Mouse (Mus musculus): ENCODE measurements at regions not wholly inside any gene's neighbourhood (a gene's known extent, or its start where the extent isn't known, plus 50 kb on each side); places are given as distances from the start of the nearest gene placed in this dataset.
"Not testable (repeated sequence)": the region's sequence is repeated elsewhere in the genome, so short reads cannot be mapped to it uniquely, and the experiment has no call there.

DNA sequence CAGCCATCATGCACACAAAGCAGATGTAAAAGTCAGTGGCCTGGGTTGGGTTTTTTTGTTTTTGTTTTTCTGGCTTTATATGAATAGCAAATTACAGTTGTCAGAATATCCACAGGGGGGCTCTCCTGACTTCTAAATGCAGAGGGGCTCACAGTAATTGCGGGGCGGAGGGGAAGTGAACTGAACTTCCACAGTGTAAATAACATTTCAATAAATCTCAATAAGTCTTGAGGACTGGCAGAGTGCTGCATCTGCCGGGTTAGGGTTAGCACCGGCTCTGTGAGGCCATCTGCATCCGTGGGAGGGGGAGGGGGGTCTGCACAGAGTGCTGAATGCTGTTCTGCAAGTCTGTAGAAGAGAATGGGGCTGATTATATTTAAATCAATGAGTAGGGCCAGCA lies 50.3 kb upstream of the Arl4c start:
- peak; percentile 43 to 49 for DNase-seq

GRCm38 (mm10) chr1:88756658-88757057 lies 54.6 kb upstream of the Arl4c start:
- peak; percentile 59 to 60 for DNase-seq

DNA sequence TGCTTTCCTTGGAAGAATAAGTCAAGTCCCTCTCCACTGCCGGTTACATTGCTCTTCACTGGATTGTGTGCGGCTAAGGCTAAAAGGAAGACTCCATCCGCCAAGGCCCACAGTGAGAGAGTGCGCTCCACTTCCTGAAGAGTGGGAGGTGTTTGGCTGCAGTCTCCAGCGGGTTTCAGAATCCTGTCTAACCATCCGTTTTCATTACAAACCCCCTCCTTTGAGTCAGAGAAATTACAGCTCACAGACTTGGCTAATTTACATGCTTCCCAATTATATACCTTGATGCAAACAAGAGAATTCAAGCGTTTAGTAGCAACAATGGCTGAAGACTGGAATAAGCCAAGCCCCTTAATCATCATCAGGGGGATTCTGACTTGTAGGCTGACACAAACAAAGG lies 55.1 kb upstream of the Arl4c start:
- DNase-seq: peak in 1 of 2 experiments; percentile 32

- peak; percentile 29 to 52 for DNase-seq
These were observed 55.7 kb upstream of the Arl4c start for GRCm38 (mm10) chr1:88757746-88758145.

DNA sequence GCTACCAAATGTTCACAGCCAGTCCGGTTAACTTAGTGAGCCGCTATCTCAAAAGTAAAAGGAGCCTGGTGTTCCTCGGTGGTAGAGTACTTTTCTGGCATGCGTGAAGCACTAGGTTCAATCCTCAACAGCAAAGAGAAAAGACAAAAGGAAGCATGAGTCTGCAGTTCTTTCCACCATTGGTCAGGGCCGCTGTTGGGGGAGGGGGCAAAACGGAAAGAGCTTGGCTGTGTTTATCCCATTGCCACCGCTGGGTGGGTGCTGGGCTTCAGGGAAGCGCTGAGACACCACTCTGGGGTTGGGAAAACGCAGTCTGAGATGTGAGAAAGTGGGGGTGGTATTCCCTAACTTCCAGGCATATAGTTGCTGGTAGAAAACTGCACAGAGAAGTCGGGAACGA lies 58.6 kb upstream of the Arl4c start:
- DNase-seq: no peak

GRCm38 (mm10) chr1:88761121-88761520 lies 59.1 kb upstream of the Arl4c start:
- DNase-seq: no peak

GRCm38 (mm10) chr1:88763725-88764364 lies 61.8 kb upstream of the Arl4c start:
- peak; percentile 18 to 47 for DNase-seq

DNA sequence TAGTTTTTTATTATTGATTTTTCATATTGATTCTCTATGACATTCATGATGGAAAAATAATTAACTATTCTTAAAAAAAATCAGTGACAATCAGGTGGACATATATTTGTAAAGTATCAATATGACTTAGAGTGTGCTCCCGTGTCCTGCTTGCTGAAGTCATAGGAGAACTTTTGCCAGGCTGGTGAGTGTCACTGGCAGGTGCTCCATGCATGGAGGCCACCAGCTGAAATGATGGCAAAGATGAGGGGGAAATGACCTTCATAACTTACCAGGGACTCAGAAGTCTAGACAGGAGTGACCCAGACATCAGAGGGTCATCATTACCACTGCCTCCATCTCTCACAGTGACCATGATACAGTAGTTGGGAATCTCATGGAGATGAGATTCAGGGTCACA lies 62.5 kb upstream of the Arl4c start:
- DNase-seq: no peak

DNA sequence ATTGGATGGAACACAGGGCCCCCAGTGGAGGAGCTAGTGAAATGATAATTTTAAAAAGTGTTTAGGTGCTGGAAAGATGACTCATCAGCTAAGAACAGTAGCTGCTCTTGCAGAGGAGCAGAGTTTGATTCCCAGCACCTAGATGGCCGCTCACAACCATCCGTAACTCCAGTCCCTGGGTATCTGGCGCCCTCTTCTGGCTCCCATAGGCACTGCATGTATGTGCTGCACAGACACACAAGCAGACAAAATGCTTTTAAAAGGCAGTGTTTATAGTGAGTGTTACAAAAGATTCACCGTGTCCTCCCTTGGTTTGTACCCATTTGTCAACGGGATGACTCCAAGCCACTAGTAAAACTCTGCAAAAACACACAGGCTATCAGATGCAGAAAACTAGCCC lies 75.0 kb upstream of the Arl4c start:
- no peak for DNase-seq

DNA sequence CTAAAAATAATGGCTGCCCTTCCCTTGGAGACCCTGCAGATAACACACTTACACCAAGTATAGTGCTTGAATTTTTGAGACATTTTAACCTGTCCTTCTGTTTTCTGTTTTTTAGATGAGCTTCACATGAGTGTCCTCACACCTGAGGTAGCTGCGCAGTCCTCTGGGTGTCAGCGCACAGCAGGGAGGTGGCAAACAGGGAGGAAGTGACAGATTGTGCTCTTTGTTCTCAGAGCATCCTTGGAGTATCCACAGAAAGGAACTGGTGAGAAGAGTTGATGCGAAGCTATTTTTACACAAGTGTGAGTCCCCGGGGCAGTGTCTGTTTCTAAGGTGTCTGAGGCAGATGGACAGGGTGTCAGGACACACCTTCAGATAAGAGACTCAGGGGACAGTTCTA lies 78.2 kb upstream of the Arl4c start:
- no peak for DNase-seq

- peak in 1 of 2 experiments; percentile 11 for DNase-seq
These were observed 81.1 kb upstream of the Arl4c start for GRCm38 (mm10) chr1:88783083-88783482.

GRCm38 (mm10) chr1:88784866-88785620 lies 83.0 kb upstream of the Arl4c start:
- DNase-seq: no peak

- no peak for DNase-seq
These were observed 84.0 kb upstream of the Arl4c start for GRCm38 (mm10) chr1:88786066-88786465.

GRCm38 (mm10) chr1:88790674-88791073 lies 88.7 kb upstream of the Arl4c start:
- DNase-seq: no peak

GRCm38 (mm10) chr1:88794926-88795325 lies 92.9 kb upstream of the Arl4c start:
- DNase-seq: no peak

DNA sequence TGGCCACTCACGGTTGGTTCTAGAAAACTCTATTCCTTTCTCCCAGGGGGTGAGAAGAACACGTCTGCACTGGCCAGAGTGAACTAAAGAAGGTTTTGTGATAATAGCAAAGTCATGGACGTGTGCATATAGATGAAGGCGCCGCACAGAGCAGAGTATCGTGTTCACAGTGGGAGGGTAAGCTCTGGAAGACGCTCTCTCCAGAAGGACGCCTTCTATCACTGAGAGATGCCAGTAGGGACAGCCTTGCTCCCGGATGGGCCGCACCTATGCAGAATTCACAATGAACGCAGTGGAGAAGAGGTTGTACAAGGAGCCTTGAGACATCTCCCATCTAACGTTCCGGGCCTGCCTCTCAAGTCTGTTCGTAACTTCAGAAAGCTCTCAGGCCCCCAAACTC lies 96.5 kb upstream of the Arl4c start:
- DNase-seq: no peak

GRCm38 (mm10) chr1:88798874-88799273 lies 96.9 kb upstream of the Arl4c start:
- DNase-seq: no peak

- DNase-seq: no peak
These were observed 97.3 kb upstream of the Arl4c start for GRCm38 (mm10) chr1:88799343-88799742.

GRCm38 (mm10) chr1:88799789-88800188 lies 97.8 kb upstream of the Arl4c start:
- no peak for DNase-seq

GRCm38 (mm10) chr1:88800411-88800810 lies 98.4 kb upstream of the Arl4c start:
- DNase-seq: peak; percentile 8 to 49

GRCm38 (mm10) chr1:88801151-88801550 lies 99.1 kb upstream of the Arl4c start:
- DNase-seq: not testable (repeated sequence)

DNA sequence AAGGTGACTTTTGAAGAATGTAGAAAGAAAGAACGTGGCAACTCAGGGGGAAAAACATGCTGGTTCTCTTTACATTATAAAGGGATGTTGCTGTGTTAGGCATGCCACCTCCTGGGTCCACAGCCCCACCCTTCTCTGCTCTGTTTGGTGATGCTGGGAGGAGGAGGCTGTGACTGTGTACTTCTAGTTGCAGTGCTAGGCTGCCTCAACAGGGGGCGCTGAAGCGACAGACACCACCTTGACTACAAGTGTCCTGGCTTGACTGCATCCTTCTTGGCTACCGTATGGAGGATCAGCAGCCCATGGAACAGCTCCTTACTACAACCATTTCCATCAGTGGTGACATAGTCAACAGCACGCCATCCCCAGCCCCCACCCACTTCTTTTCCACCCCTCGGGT lies 104.9 kb upstream of the Arl4c start:
- DNase-seq: peak in 1 of 2 experiments; percentile 41

DNA sequence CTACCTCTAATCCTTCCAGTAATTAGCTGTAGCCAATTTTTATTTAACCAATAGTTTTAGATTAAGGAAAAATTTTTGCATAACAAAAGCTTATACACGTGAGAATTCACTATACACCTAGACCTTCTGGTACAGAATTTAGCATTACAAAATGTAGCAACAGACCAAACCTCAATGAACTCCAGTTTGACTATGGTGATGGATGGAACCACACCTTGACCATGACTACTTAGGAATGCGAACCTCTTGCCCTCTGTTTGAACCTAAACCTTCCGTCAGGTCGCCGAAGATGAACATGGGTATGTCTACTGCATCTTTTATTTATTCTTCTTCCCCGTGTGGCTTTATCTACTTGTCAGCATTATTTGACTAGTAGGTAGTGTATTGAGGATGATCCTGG lies 105.9 kb upstream of the Arl4c start:
- DNase-seq: no peak

DNA sequence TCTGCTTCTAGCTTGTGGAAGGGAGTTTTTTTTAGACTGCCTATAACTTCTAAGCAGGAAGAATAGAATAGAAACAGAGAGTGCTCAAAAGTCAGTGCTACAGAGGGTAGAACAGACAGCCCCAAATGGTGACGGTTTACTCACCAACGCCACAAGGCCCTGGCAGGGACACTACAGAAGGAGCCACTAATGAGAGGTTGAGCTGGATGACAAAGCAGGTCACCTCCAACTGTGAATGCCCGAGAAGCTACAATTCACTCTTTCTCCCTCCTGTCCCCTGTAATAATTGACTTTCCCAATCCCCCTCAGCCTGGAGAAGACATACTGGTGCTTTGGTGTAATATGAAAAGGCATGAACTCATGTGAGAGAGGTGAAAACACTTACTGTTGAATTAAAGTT lies 106.5 kb upstream of the Arl4c start:
- DNase-seq: no peak

DNA sequence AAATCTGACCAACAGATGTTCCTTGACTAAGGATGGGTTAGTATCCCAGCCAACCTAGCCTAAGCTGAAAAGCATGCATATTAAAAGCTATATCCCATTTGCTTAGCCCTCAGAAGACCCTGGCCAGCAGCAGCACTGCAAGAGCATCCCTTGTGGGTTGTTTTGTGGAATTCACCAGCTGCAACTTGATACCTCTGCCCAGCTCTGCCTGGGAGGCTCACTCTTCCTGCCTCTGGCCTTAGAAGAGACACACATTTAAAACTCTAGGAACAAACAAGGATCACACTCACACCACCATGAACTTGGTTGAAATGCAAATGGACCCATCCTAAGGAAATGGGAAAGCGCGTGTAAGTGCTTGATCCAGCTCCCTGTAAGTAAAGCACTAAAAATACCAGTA lies 107.7 kb upstream of the Arl4c start:
- no peak for DNase-seq
